ENCODE assay signal across 8 mouse cellular contexts in the genomic region with DNA sequence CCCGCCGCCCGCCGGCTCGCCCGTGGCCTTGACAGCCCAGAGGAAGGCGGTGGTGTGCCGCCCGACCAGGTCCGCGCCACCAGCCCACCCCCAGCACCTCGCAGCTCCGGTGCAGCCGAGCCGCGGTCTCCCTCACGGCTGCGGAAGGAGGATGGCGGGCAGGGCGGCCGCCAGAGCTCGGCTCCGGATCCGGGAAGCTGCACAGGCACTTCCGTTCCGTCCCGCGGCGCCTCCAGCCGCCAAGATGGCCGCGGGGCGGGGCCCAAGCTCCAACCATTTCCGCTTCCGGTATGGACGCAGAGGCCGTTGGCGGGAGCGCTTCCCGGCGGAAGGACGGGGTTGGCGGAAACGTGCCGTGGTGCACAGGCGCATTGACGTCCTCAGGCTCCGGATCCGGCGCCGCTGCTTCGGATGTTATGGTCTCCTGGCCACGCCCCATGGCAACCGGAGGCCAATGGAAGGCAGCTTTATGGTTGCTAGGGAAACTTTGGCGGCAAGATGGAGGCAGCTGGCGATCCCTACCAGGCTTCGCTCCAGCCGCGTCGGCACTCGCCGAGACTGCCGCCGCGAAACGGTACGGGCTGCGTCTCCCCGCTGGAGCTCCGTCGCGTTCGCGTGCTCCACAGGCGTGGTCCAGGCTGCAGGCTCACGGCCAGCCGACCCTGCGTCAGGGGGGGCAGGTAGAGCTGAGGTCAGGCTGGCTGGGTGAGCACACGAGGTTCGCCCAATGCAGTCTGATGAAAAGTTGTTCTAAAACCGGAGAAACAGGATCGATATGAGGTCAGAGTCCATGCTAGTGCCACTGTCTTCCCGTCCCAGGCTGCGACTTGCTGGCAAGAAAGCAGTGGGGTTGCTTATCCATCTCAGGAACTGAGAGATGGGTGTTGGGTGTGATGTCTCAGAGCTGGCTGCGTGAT. TPM values are rescaled to one million over a fixed set of nuclear protein-coding genes. Genes with fewer than 3 reads are reported as not detected.
DNase-seq lines count a peak whose midpoint lies in the region; ATAC-seq lines count a peak whose summit lies in the region.

A gene (minus strand): TSS at position 275 of the 917 bp plus-strand sequence.
A gene (plus strand): TSS at position 470 of the 917 bp plus-strand sequence.

- no peaks in the 10 kb centered on the region for H3K9me3 ChIP-seq in hindbrain, embryonic 11.5 days (ENCODE audit: control insufficient read depth, low read length)

- peaks cover 5% of the 10 kb centered on the region for H3K4me1 ChIP-seq in hindbrain, embryonic 11.5 days (replicated peaks; ENCODE audit: control insufficient read depth, insufficient read depth, low read length)

- WGBS in hindbrain, embryonic 11.5 days, result under 1% methylated on average over 70 of the region's 85 CpGs

- H3K9ac ChIP-seq in hindbrain, embryonic 11.5 days (ENCODE audit: low read depth, low read length), result peak within 1 kb of the TSS; percentile 90

- peak within 1 kb of the TSS; percentile 92 for H3K4me2 ChIP-seq in hindbrain, embryonic 11.5 days (replicated peaks; ENCODE audit: low read depth, low read length)

- peak; percentile 96 for ATAC-seq in hindbrain, embryonic 11.5 days (ENCODE audit: low FRiP score)

- peak within 1 kb of the TSS; percentile 92 for H3K27ac ChIP-seq in hindbrain, embryonic 11.5 days (ENCODE audit: low read depth, low read length)

- no peaks in the 10 kb centered on the region for H3K27me3 ChIP-seq in hindbrain, embryonic 11.5 days (ENCODE audit: control insufficient read depth, insufficient read depth, low read length)

- H3K4me3 ChIP-seq in hindbrain, embryonic 11.5 days (ENCODE audit: low read depth, low read length), result peak within 1 kb of the TSS; percentile 98

- H3K36me3 ChIP-seq in hindbrain, embryonic 11.5 days (ENCODE audit: control insufficient read depth, insufficient read depth, low read length), result 0 out of 2 replicates have a peak, but pooled peaks cover 3% of the 10 kb centered on the region

- DNase-seq in Muller cell, postnatal 12 days (ENCODE audit: inconsistent ontology term), result peak; percentile 99
- peak; percentile 100 for DNase-seq in cerebellum, adult 9-11 months
- DNase-seq in frontal cortex, adult 2 months (ENCODE audit: extremely low spot score in 1 of 2, low spot score in 1 of 2), result peak; percentile 99 to 100
- peak; percentile 100 for DNase-seq in hindbrain, embryonic 11.5 days (ENCODE audit: low spot score)
- peak; percentile 100 for DNase-seq in layer of hippocampus, postnatal 10 days (ENCODE audit: low spot score in 2 of 2)
- peak; percentile 100 for DNase-seq in lung, postnatal 10 days
- peak; percentile 100 for DNase-seq in ovary, postnatal 36 days (ENCODE audit: low spot score)
- peak; percentile 99 for DNase-seq in thymus, postnatal 25 days

RNA-seq across cellular contexts. Expression of the first gene that starts in this region (rescaled TPM):
- polyA plus RNA-seq in frontal cortex, adult 2 months (2012; rRNA removed), result 83.4 and 84.4 TPM in 2 replicates
- 156 and 166 TPM in 2 replicates for polyA plus RNA-seq in hindbrain, embryonic 11.5 days (2014; fragmentation: Nextera tagmentation; extraction: Ambion mirVana)
- total RNA-seq in layer of hippocampus, postnatal 10 days (2021), result 10 to 100 TPM; 67.0 to 69.1 TPM

RNA-seq across cellular contexts. Expression of the second gene that starts in this region (rescaled TPM):
- 18.6 and 22.0 TPM in 2 replicates for polyA plus RNA-seq in frontal cortex, adult 2 months (2012; rRNA removed)
- polyA plus RNA-seq in hindbrain, embryonic 11.5 days (2014; fragmentation: Nextera tagmentation; extraction: Ambion mirVana), result 3.3 and 4.2 TPM in 2 replicates
- total RNA-seq in layer of hippocampus, postnatal 10 days (2021), result 10 to 100 TPM; 17.8 to 20.6 TPM

Comparison
In these comparisons a context has a peak if more than half of its experiments do, and no peak if none do; other contexts are left out.
1. Peak in every context shown above with its lines: DNase-seq, ATAC-seq, H3K4me3 ChIP-seq and H3K27ac ChIP-seq.